Mouse (Mus musculus) heart, postnatal 4 days (tissue): ENCODE measurements at regions not wholly inside any gene's neighbourhood (a gene's known extent, or its start where the extent isn't known, plus 50 kb on each side); places are given as distances from the start of the nearest gene placed in this dataset.

ENCODE experiments used
- DNase-seq: peaks from one replicate; pipeline ENCODE4 v3.0.0; 2021
- microRNA-seq, 2 experiments: library from miRNA; unstranded; fragments of <30 nt; microRNA quantifications; one replicate each; pipeline ENCODE4 v1.2.0; 2021 to 2022

DNA sequence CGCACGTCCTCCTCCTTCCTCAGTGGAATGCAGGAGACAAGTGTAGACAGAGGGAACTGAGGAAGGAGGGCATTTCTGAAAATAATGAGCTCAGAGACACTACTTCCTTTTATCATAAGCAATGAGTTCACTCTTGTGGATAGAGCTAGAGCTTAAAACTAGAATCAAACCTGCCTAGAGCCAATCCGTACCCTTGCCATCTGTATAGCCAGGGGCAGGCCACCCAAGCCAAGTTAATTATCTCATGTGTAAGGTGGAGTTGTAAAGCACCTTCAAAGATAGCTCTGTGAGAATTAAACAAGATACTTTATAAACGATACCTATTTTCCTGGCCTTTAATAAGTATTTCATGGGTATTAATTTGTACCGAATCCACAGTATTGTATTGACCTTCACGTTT is 113.4 kb upstream of the Sptlc3 start:
- no peak for DNase-seq

DNA sequence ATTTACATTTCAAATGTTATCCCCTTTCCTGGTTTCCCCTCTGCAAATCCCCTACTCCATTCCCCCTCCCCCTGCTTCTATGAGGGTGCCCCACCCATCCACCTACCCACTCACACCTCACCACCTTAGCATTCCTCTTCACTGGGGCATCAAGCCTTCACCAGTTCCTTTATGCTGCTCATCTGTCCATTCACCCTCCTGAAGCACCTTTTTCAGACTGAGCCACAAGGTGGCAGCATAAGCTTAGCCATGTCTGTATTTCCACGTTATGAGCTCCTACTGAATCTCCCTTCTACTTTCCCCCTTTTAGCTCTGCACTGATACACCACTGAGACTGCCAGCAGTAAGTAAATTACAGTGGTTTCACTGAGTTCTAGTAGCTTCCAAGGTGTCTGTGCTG is 112.1 kb upstream of the Sptlc3 start:
- DNase-seq = peak; percentile 77

DNA sequence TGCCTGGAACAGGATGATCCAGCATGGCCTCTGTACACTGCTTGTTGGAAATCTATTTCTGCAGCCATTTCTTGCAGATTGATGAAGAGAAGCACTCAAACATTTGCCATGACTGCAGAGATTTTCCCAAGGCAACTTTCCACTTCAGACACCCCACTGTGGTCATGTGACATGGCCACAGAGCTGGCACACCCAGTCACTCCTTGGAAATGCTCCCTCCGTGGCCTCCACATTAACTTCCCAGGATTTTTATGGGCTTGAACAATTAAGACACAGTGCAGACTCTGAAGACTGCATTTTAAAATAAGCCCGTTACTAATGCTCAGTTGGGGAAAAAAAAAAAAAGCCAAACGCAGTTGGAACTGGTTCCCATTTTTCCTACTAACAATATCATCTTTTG is 80.2 kb upstream of the Sptlc3 start:
- DNase-seq = no peak

DNA sequence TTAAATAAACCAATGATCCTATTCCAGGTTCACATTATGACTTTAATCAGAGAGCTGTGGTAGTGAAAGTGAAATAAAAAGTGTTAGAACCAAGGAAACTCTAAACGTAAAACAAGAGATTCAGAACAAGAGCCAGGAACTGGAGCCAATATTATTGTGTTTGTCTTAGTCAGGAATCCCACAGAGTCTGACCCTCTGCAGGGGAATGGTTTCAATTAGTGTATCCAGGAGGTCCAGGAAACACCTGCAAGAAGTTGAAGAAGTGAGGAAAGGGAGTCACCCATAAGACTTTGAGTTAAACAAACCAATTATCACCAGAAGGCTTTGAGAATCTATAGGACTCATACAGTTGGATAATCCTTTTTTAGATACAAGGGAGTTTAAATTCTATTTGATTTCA is 76.2 kb upstream of the Sptlc3 start:
- DNase-seq = no peak

DNA sequence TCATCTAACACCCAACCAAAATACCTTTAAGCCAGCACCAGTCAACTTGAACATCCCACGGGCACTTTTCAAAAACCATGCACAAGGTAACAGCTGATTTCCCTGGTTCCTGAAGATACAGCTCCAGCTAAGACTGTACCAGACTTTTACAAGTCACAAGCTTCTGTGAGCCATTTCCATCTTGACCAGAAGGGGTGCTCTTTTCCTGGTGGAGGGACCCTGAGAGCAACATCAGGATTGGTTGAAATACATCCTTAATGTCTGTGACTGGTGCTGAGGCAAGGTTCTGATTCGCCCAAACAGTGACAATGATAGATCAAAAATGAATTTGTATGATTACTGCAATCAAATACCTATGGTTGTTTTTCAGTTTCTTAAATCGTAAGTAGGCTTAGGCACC is 71.0 kb upstream of the Sptlc3 start:
- DNase-seq = no peak

DNA sequence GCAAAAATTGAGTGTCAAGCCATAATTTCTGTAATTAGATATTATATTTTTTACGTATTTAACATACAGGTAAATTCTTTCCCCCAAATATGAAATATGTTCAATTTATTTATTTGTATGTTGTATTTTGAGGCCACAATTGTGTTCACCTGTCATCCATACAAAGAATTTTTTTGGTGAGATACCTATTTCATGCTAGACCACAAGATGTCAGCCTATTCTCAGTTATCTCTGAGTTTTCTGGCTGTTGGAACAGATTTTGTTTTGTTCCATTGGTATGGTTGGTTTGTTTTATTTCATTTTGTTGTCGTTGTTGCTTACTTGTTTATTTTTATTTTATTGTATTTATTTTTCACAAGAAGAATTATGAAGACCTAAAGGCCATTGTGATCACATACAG is 70.3 kb upstream of the Sptlc3 start:
- no peak for DNase-seq

Small RNAs in the stretch of these regions (microRNA-seq; reads per million reads assigned to microRNA genes)
- gene Mir1952 = 0 reads per million in 2 experiments
